Mouse (Mus musculus) cortical plate, adult 2 months (tissue): ENCODE measurements around the gene 3110082I17Rik. TPM values are rescaled to one million over a fixed set of nuclear protein-coding genes. Genes with fewer than 3 reads are reported as not detected.

Source experiments
- H3K27ac ChIP-seq: fragments of 200-500 bp; 2 replicates; pipeline ENCODE4 v1.5.1; 2012; ENCODE audit warnings: low read length, control low read depth, inconsistent platforms; ENCODE audit not compliant: insufficient read depth
- H3K4me1 ChIP-seq: fragments of 200-500 bp; 2 replicates; pipeline ENCODE4 v1.6.1; 2011; ENCODE audit warnings: low read length; ENCODE audit not compliant: control insufficient read depth, insufficient read depth
- H3K4me3 ChIP-seq: fragments of 200-500 bp; 2 replicates; pipeline ENCODE4 v1.5.1; 2011; ENCODE audit warnings: mild to moderate bottlenecking, low read length, control low read depth; ENCODE audit not compliant: insufficient read depth
- CTCF ChIP-seq: fragments of 200-500 bp; IDR thresholded peaks from 2 replicates; pipeline ENCODE4 v1.5.1; 2011; ENCODE audit warnings: mild to moderate bottlenecking, control low read depth, low read length; ENCODE audit not compliant: insufficient read depth; ENCODE audit errors: extremely low read depth
- POLR2A ChIP-seq: fragments of 200-500 bp; IDR thresholded peaks from 2 replicates; pipeline ENCODE4 v1.6.1; 2011; ENCODE audit warnings: mild to moderate bottlenecking, low read length, control low read depth; ENCODE audit not compliant: insufficient read depth; ENCODE audit errors: extremely low read depth
- polyA plus RNA-seq: library from polyadenylated mRNA; depleted of rRNA; stranded (reverse); fragments of >200 nt; gene quantifications from 2 replicates; pipeline ENCODE4 v1.2.3, GENCODE M21; 2012

Gene 3110082I17Rik
- polyA plus RNA-seq, 1 experiment: 12.9 TPM

DNA sequence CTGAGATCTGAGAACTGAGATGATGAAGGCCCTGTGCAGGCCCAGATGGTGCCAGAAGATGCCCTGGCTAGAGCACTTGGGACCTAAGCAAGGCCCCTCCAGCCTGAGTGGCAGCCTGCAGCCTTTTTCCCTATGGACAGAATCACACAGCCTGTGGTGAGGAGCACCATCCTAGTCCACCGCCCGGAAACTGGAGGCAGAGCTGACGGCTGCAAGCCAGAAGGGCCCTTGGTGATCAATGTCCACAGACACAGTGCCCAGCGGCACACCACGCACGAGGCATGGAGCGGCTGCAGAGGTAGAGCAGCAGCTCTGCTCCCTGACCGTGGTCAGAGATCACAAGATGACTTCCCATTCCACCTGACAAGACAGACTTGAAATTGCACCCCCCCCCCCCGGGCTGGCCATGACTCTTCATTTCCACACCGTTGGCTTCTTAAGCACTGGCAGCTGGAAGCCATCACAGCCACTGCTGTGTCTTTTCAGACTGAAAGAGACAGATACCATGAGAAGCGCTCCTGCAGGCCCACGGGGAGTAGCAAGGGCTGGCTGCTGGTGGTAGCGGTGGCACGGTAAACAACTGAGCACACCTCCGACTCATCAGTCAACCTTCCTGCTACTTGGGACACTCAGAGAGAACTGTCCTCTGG lies 48.5 kb downstream of the 3110082I17Rik start:
- no peaks in the 10 kb centered on the region; the same call in 1 of the 2 replicates for H3K4me1 ChIP-seq
- H3K27ac ChIP-seq: no peak overlapping the region
- H3K4me3 ChIP-seq: no peak overlapping the region
- TF ChIP-seq CTCF (no peak), POLR2A (no peak)

DNA sequence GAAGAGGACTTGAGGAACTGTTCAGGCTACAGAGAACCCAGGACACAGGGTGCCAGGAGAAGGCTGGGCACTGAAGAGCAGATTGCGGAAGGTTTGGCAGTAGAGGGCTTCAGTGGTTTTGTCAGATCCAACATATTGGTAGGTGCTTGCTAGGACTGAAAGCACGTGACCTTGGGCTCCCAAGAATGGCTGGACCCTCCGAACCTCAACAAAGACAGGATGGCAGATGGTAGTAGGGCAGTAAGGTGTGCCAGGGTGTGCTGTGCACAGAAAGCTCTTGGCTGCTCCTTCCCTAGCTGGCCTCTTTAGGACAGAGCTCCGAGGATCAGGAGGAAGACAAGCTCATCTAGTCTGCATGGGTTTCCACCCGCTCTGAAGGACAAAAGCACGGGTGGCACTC lies 49.2 kb downstream of the 3110082I17Rik start:
- Histone ChIP-seq H3K4me1 (no peaks in the 10 kb centered on the region; the same call in 1 of the 2 replicates), H3K27ac (no peak overlapping the region), H3K4me3 (no peak overlapping the region)
- no peak for TF ChIP-seq POLR2A
- no peak for TF ChIP-seq CTCF

DNA sequence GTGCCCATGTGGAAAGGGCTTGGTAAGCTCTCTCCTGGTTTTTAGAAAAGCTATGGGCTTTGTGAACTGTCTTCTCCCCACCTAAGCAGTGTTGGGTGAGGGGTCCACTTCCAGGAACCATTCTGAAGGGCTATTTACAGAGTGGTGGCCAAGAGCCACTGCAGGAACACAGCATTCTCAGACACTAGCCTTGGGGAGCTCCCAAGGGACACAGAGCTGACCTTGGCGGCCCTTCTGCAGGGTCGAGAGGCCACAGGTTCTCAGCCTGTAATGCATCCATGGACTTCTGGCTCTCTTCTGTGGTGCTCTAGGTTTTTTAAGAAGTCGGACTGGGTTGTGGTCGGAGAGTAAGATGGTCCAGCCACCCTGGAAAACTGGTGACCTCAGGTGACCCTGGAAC lies 50.3 kb downstream of the 3110082I17Rik start:
- TF ChIP-seq POLR2A (no peak), CTCF (no peak)
- no peaks in the 10 kb centered on the region; the same call in 1 of the 2 replicates for H3K4me1 ChIP-seq
- H3K4me3 ChIP-seq: no peak overlapping the region
- peak overlapping the region; percentile 78 for H3K27ac ChIP-seq

DNA sequence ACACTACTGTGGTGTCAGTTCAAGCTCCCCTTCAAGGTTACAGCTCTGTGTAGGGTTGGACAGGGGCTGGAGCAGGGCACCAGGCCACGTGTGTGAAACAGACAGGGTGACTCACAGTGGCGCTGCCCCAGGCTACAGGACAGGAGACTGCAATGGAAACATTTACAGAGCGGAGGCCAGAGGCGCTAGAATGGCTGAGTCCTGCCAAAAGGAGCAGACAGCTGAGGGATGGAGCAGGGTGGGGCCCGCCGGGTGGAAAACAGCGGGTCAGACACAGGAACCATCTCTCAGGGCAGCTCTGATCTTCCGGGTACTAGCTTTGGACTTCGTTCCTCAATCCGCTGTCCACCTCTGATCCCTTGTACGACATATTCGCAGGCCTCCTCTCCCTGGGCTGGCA lies 50.9 kb downstream of the 3110082I17Rik start:
- Histone ChIP-seq H3K4me3 (no peak overlapping the region), H3K4me1 (no peaks in the 10 kb centered on the region; the same call in 1 of the 2 replicates), H3K27ac (peak overlapping the region; percentile 78)
- TF ChIP-seq CTCF: no peak
- no peak for TF ChIP-seq POLR2A

DNA sequence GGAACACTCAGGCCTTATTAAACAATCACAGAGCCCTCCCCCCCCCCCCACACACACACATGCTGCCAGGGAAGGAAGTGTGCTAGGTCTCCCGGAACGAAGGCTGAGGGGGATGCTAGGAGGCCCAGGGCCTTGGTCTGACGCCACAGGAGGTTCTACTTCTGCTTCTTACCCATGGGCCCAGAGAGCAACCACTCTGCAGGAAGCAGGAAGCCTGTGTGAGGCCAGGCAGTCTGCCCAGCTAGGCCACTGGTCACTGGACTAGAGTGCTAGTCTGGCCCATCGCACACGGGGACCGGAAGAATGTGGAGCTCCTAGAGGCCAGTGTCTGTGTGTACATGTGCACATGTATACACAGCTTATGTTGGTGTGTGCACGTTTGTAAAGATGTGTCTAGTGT lies 51.8 kb downstream of the 3110082I17Rik start:
- Histone ChIP-seq H3K4me3 (no peak overlapping the region), H3K4me1 (no peaks in the 10 kb centered on the region; the same call in 1 of the 2 replicates), H3K27ac (no peak overlapping the region)
- no peak for TF ChIP-seq CTCF
- TF ChIP-seq POLR2A: no peak

DNA sequence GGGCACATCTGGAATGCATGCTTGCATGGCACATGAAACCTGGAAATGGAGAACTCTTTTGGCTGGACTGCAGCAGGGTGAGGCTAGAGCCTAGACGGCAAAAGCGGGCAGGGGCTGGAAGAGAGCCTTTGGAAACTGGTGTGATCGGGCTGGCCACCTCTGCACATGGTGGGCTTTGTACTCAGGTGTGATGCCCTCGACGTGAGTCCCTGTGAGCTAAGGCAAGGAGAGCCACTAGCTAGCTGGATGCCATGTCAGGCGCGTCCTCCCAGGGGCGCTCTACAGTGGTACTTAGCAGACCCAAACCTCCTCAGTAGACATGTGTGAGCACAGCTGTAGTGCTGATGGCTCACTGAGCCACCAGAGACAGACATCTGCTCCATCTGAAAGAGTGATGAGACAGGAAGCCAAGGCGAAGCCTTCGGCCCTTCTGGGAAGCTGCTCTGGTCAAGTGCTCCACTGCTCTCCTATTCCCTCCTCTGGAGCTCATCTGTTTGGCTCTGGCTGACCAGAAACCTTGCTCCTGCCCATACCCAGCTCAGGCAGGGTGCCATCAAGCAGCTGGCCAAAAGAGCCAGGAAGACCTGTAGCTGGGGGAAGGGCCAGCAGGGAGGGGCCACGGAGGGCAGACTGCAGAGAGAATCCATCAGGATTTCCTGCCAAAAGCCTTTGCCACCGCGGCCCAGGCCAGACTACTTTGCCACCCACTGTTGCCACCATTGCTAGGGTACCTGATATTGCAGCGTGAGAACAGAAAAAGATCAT lies 53.0 kb downstream of the 3110082I17Rik start:
- TF ChIP-seq CTCF (no peak), POLR2A (no peak)
- H3K4me1 ChIP-seq: peaks cover 3% of the 10 kb centered on the region
- no peak overlapping the region for H3K4me3 ChIP-seq
- H3K27ac ChIP-seq: no peak overlapping the region

DNA sequence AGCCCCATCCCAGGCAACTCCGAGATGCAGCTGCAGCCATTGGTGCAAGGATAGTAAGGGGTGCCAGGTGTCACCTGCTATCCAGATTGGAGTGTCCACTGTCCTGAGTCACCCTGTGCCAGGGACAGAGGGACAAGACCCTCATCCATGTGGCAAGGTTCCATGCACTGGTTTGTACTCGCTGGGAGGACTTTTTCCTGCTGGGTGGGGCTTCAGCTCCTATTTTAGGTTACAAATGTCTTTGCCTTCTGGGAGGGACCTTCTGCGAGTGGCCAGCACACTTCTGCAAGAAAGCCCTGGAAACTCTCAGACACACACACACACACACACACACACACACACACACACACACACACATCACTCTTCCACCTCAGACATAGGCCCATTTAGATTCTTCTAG lies 54.4 kb downstream of the 3110082I17Rik start:
- Histone ChIP-seq H3K4me3 (no peak overlapping the region), H3K4me1 (peaks cover 8% of the 10 kb centered on the region), H3K27ac (no peak overlapping the region)
- no peak for TF ChIP-seq POLR2A
- no peak for TF ChIP-seq CTCF

DNA sequence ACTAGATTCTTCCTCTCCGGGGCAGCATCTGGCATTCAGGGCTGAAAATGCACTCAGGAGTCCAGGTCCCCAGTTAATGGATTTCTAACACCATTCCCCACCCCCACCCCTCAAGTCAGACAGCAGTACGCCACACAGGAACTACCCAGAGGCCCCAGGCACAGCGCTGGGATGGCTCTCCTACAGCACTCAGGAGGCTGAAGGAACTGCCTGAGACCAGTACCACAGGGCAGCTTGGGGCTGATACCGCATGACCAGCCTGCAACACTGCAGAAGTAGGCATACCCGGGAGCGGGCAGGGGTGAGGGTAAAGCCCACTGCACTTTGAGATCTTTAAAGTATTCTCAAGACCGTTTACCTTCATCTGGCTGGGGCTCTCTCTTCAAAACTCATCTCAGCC lies 54.8 kb downstream of the 3110082I17Rik start:
- H3K27ac ChIP-seq: no peak overlapping the region
- H3K4me3 ChIP-seq: no peak overlapping the region
- TF ChIP-seq POLR2A (no peak), CTCF (no peak)
- peaks cover 8% of the 10 kb centered on the region for H3K4me1 ChIP-seq

DNA sequence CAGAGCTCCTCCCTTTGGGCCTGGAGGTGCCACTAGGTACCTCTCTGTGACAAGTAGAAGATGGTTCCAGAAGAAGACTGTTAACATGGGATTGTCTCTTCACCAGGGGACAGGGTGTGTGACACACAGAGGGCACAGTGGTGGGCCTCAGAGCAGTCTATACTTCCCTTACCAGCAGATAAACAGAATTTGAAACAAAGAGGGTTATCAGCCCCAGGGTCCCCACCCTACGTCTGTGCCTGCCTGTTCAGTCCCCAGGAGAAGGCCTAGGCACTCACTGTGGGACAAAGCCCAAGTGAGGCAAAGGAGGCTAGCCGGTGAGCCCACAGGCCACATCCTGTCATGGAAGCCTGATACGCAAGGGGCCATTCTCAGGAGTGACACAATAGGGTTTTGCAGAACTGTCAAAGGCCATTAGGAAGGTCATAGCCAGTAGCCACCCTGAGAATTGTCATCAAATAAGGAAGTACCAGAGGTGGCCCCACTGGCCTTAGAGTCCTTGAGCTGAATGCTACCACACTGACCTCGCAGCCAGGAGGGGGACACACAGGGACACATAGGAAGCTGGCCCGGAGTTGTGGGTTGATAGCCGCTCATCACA lies 55.4 kb downstream of the 3110082I17Rik start, which contains the start of gene C130050O18Rik:
TSS of gene C130050O18Rik (plus strand) at position 480 of the 601 bp plus-strand sequence.
- Histone ChIP-seq H3K4me3 (no peak within 1 kb of the TSS), H3K27ac (no peak within 1 kb of the TSS), H3K4me1 (peaks cover 8% of the 10 kb centered on the region)
- TF ChIP-seq CTCF (no peak), POLR2A (no peak)

DNA sequence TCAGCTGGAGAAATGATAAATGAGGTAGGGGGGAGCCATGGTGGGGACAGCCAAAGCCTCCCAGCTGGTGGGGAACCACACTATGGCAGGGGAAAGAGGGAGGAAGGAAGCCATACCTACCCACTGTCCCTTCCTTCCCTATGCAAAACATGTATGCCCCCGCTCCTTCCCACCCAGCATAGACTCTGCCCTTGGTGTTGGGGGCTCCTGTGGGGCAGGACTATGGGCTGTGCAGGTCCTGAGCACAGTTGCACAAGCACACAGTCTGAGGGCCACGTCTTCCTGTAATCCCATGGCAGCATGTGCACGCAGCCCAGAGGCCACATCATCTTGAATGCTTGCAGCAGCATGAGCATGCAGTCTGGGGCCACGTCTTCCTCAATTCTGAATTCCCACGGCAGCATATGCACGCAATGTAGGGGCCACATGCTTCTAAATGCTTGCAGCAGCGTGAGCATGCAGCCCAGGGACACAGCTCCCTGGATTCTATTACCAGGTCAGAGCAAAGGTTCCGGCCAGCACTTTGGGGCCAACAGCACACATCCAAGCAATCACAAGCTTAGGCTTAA lies 56.6 kb downstream of the 3110082I17Rik start:
- TF ChIP-seq CTCF (no peak), POLR2A (no peak)
- no peak overlapping the region for H3K27ac ChIP-seq
- no peak overlapping the region for H3K4me3 ChIP-seq
- peaks cover 10% of the 10 kb centered on the region for H3K4me1 ChIP-seq
